Mouse (Mus musculus) erythroblast, embryonic 14.5 days (primary cell): ENCODE results near the gene Ccdc158. TPM values are rescaled to one million over a fixed set of nuclear protein-coding genes. Genes with fewer than 3 reads are reported as not detected.

Experiments used
- H3K27me3 ChIP-seq: 2 replicates; pipeline ENCODE4 v1.6.1; 2012; ENCODE audit warnings: inconsistent platforms; ENCODE audit not compliant: control insufficient read depth
- H3K36me3 ChIP-seq: 2 replicates; pipeline ENCODE4 v1.6.1; 2012; ENCODE audit warnings: mild to moderate bottlenecking, inconsistent platforms; ENCODE audit not compliant: control insufficient read depth
- H3K4me1 ChIP-seq: 2 replicates; pipeline ENCODE4 v1.6.1; 2012; ENCODE audit warnings: inconsistent platforms; ENCODE audit not compliant: control insufficient read depth
- H3K4me3 ChIP-seq: replicated peaks from 2 replicates; pipeline ENCODE3; 2012; ENCODE audit warnings: moderate library complexity, mild to moderate bottlenecking, inconsistent platforms
- H3K9me3 ChIP-seq: 2 replicates; pipeline ENCODE4 v1.6.1; 2012; ENCODE audit warnings: low read length, inconsistent platforms, mixed read lengths; ENCODE audit not compliant: control insufficient read depth
- GATA1 ChIP-seq: IDR thresholded peaks from 2 replicates; pipeline ENCODE4 v1.6.1; 2012; ENCODE audit warnings: low read length, inconsistent platforms, mixed read lengths
- TAL1 ChIP-seq: IDR thresholded peaks from 3 replicates; pipeline ENCODE4 v1.6.1; 2012; ENCODE audit warnings: low read length, inconsistent platforms, mixed read lengths
- polyA plus RNA-seq: library from polyadenylated mRNA; stranded (reverse); fragments of >175 nt; gene quantifications from 2 replicates; pipeline ENCODE4 v1.2.3, GENCODE M21; 2012

The Ccdc158 gene
- polyA plus RNA-seq, 1 experiment, result not detected

GRCm38 (mm10) chr5:92585932-92586331, 89.1 kb downstream of the Ccdc158 start:
- no peak overlapping the region for H3K4me3 ChIP-seq
- H3K4me1 ChIP-seq, result no peaks in the 10 kb centered on the region
- TF ChIP-seq GATA1, result no peak
- TF ChIP-seq TAL1, result no peak
- no peaks in the 10 kb centered on the region for H3K36me3 ChIP-seq
- no peaks in the 10 kb centered on the region for H3K27me3 ChIP-seq
- no peaks in the 10 kb centered on the region for H3K9me3 ChIP-seq

DNA sequence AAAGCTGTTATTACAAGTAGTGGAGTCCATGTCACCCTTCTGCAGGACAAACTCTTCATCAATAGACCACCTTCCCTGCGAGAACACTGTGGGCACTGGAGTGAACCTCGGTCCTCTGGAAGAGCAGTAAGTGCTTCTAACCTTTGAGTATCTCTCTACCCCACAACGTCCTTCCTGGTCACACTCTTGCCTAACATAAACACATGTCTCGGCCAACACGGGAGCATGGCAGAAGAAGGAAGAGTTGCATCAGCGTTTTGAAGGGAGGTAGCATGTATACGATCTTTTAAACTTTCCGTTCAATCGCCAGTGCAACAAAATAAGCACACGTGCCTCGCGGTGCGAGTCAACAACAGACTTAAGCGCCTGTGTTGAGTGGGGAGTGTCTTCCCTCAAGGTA, 95.5 kb downstream of the Ccdc158 start:
- no peaks in the 10 kb centered on the region for H3K36me3 ChIP-seq
- no peak overlapping the region for H3K4me3 ChIP-seq
- H3K9me3 ChIP-seq, result no peaks in the 10 kb centered on the region
- TF ChIP-seq TAL1 (no peak), GATA1 (no peak)
- no peaks in the 10 kb centered on the region for H3K4me1 ChIP-seq
- no peaks in the 10 kb centered on the region for H3K27me3 ChIP-seq

DNA sequence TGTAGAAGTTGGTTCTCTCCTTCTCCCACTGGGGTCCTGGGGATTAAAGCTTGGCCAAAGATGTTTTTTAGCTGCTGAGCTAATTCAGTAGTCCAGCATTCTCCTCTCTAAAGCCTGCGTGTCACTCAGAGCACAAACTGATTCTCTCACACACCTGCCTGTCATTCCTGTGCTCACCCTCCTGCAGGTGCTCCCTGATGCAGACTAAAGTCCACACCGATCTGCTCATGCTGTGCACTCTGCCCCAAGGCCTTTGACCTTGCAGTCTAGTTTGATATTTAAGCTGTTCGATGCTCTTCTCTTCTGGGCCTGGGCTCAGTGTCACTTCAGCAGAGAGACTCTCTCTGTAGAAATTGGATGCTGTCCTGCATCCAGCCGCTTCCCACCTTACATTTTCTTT, 103.8 kb downstream of the Ccdc158 start:
- Histone ChIP-seq H3K4me3 (no peak overlapping the region), H3K36me3 (no peaks in the 10 kb centered on the region), H3K27me3 (no peaks in the 10 kb centered on the region), H3K4me1 (no peaks in the 10 kb centered on the region), H3K9me3 (no peaks in the 10 kb centered on the region)
- TF ChIP-seq TAL1, result no peak
- no peak for TF ChIP-seq GATA1

DNA sequence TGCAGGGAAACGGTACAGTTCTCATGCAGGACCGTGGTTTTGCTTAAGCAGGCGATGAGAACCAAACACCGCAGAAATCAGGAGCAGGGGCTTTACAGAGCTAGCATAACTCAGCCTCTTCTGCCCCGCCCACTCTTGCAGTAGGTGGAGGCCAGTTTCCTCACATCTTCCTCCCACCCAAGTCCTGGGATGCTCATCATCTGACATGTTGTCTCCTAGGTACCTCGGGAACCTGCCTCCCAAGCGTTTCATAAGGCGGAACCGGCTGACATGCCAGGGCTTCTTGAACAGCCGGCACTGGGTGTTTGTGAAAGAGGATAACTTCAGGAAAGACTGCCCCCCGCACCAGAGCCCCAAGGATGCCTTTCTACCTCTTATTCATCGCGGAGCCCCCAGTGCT, 113.1 kb downstream of the Ccdc158 start:
- Histone ChIP-seq H3K4me1 (no peaks in the 10 kb centered on the region), H3K9me3 (no peaks in the 10 kb centered on the region), H3K36me3 (no peaks in the 10 kb centered on the region), H3K4me3 (no peak overlapping the region), H3K27me3 (no peaks in the 10 kb centered on the region)
- no peak for TF ChIP-seq TAL1
- no peak for TF ChIP-seq GATA1

- Histone ChIP-seq H3K36me3 (no peaks in the 10 kb centered on the region), H3K4me3 (no peak overlapping the region), H3K4me1 (no peaks in the 10 kb centered on the region), H3K9me3 (no peaks in the 10 kb centered on the region), H3K27me3 (no peaks in the 10 kb centered on the region)
- no peak for TF ChIP-seq TAL1
- no peak for TF ChIP-seq GATA1
Measured at GRCm38 (mm10) chr5:92560201-92560600, 114.9 kb downstream of the Ccdc158 start.

Other genes with a start within 250 kb of the Ccdc158 start
- gene Nup54, start 240.1 kb downstream of the Ccdc158 start, polyA plus RNA-seq, result 0.61 and 0.63 TPM in 2 replicates
- gene Scarb2, start 168.4 kb downstream of the Ccdc158 start, polyA plus RNA-seq, result 0.07 and 0.14 TPM in 2 replicates
- gene Fam47e, start 120.2 kb downstream of the Ccdc158 start, polyA plus RNA-seq, result not detected in 2 replicates
- gene Stbd1, start 72.2 kb downstream of the Ccdc158 start, polyA plus RNA-seq, result 0.20 TPM in 1 of 2 replicates, not detected in the other
- gene Shroom3, start 8.2 kb upstream of the Ccdc158 start, polyA plus RNA-seq, result 0.04 TPM in 1 of 2 replicates, not detected in the other